Mouse (Mus musculus): ENCODE measurements around the gene Rai14. TPM values are rescaled to one million over a fixed set of nuclear protein-coding genes. Genes with fewer than 3 reads are reported as not detected.

Gene Rai14
- polyA plus RNA-seq, 1 experiment from 2014 or later, result 55.3 TPM

DNA sequence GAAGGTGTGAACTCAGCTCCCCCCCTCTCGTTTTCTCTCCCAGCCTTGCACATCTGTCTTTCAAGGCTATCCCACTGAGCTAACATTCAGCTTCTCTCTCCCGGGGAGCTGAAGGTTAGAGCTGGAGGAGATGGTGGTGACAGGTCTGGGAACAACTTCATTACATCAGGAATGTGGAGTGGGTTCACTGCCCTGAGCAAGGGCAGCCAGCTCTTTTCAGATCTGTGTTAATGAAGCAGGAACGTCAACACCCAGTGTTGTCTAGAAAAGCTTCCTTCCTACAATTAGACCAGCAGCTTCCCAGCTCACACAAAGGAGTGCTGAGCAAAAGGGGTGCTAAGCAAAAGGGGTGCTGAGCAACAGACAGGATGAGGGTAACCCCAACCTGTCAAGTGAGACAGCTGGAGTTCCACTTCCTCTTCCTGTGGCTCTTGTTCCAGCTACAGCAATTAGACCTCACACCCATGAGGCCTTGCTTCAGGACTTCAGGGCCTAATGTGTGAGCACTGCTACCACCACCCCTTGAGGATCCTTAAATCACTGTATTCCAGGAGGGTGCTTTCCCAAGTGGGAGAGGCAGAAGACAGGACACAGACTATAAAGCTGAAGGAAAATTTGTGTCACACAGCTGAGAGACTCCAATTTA, 52.3 kb downstream of the Rai14 start:
- ChIA-PET POLR2A (interaction anchor here (0.6 to 0.7 kb wide), 3 partner anchors 15 to 52 kb away, joined by 3 to 4 read pairs (median 3); partner anchors contain the start of gene Rai14), CTCF (interaction anchor here (0.9 to 1.4 kb wide), 7 partner anchors 9 to 53 kb away, joined by 3 to 5 read pairs (median 3); partner anchors contain the start of gene Rai14)
- no peak for TF ChIP-seq CTCF (IDR thresholded peaks at IDR 0.05)
- peak; percentile 22 for DNase-seq (ENCODE audit: low read depth, low spot score)
- in situ Hi-C loops (cut with MboI; ENCODE audit: low pct_unique_long_range_greater_than_20kb), result no loop called here
- no peaks in the 10 kb centered on the region for H3K27me3 ChIP-seq
- ATAC-seq, result peak; percentile 58

DNA sequence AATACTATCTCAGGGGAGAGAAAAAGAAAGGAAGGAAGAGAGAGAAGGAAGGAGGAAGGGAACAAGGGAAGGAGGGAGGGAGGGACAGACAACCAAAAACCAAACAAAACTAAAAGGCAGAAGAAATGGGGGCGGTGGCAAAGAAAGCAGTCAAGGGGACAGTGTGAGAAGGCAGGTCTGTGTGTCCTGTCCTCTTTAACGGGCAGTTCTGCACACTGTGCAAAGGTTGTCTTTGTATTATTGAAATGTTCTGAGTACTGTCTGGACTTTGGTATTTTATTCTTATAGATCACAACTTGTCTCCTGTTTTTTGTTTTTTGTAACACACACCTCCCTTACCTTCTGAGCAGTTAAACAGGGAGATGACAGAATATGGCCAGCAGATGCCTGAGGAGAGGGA, 55.6 kb downstream of the Rai14 start:
- no peaks in the 10 kb centered on the region for H3K27me3 ChIP-seq
- ATAC-seq (no peak), DNase-seq (ENCODE audit: low read depth, low spot score) (no peak)
- CTCF ChIA-PET, result interaction anchor here (0.8 to 1.5 kb wide), 2 partner anchors 9 to 17 kb away, joined by 4 to 5 read pairs; no protein-coding TSS in a partner anchor
- POLR2A ChIA-PET, result no interaction called here
- no peak for TF ChIP-seq CTCF (IDR thresholded peaks at IDR 0.05)
- in situ Hi-C loops (cut with MboI; ENCODE audit: low pct_unique_long_range_greater_than_20kb), result no loop called here

DNA sequence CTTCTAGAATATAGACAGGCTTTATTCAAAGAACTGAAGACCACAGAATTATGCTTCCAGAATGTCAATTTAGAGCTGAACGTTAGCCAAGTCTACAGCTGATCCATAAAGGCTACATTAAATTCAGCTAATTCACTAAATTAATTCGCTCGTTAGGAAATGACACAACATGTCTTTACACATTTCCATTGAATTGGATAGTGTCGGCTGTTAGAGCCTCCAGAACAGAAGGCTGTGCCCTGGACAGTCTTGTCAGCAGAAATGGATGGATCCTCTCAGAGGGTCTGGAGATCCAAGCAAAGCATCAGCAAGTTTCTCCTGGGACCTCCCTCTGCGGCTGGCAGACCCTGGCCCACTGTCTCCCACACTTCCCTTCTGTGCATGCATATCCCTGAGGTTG, 58.3 kb downstream of the Rai14 start:
- no peak for DNase-seq (ENCODE audit: low read depth, low spot score)
- no peak for ATAC-seq
- POLR2A ChIA-PET, result no interaction called here
- in situ Hi-C loops (cut with MboI; ENCODE audit: low pct_unique_long_range_greater_than_20kb), result no loop called here
- H3K27me3 ChIP-seq, result no peaks in the 10 kb centered on the region
- CTCF ChIA-PET, result no interaction called here
- TF ChIP-seq CTCF (IDR thresholded peaks at IDR 0.05), result no peak

- DNase-seq (ENCODE audit: low read depth, low spot score) (no peak), ATAC-seq (no peak)
- H3K27me3 ChIP-seq, result no peaks in the 10 kb centered on the region
- POLR2A ChIA-PET, result no interaction called here
- no peak for TF ChIP-seq CTCF (IDR thresholded peaks at IDR 0.05)
- in situ Hi-C loops (cut with MboI; ENCODE audit: low pct_unique_long_range_greater_than_20kb), result no loop called here
- CTCF ChIA-PET, result no interaction called here
These were observed 59.1 kb downstream of the Rai14 start for GRCm38 (mm10) chr15:10655151-10655905.

- DNase-seq (ENCODE audit: low read depth, low spot score) (no peak), ATAC-seq (no peak)
- in situ Hi-C loops (cut with MboI; ENCODE audit: low pct_unique_long_range_greater_than_20kb), result no loop called here
- no peaks in the 10 kb centered on the region for H3K27me3 ChIP-seq
- ChIA-PET CTCF (no interaction called here), POLR2A (no interaction called here)
- no peak for TF ChIP-seq CTCF (IDR thresholded peaks at IDR 0.05)
These were observed 59.7 kb downstream of the Rai14 start for GRCm38 (mm10) chr15:10654696-10655095.

GRCm38 (mm10) chr15:10652931-10653475, 61.4 kb downstream of the Rai14 start:
- in situ Hi-C loops (cut with MboI; ENCODE audit: low pct_unique_long_range_greater_than_20kb), result no loop called here
- CTCF ChIA-PET, result no interaction called here
- no peak for DNase-seq (ENCODE audit: low read depth, low spot score)
- no peak for ATAC-seq
- H3K27me3 ChIP-seq, result no peaks in the 10 kb centered on the region
- TF ChIP-seq CTCF (IDR thresholded peaks at IDR 0.05), result no peak
- POLR2A ChIA-PET, result no interaction called here

GRCm38 (mm10) chr15:10648372-10649109, 65.9 kb downstream of the Rai14 start:
- no peak for TF ChIP-seq CTCF (IDR thresholded peaks at IDR 0.05)
- peak; percentile 99 for ATAC-seq
- DNase-seq (ENCODE audit: low read depth, low spot score), result no peak
- in situ Hi-C loops (cut with MboI; ENCODE audit: low pct_unique_long_range_greater_than_20kb), result no loop called here
- H3K27me3 ChIP-seq, result no peaks in the 10 kb centered on the region
- ChIA-PET CTCF (interaction anchor here (0.9 to 1.3 kb wide), 5 partner anchors 11 to 24 kb away, joined by 3 to 4 read pairs (median 4); no protein-coding TSS in a partner anchor), POLR2A (interaction anchor here (0.5 to 1.1 kb wide), 3 partner anchors 52 to 54 kb away, joined by 3 to 4 read pairs (median 4); no protein-coding TSS in a partner anchor)

- H3K27me3 ChIP-seq, result no peaks in the 10 kb centered on the region
- ChIA-PET CTCF (interaction anchor here (1.0 to 2.0 kb wide), 5 partner anchors 13 to 242 kb away, joined by 3 to 6 read pairs (median 3); no protein-coding TSS in a partner anchor), POLR2A (no interaction called here)
- no peak for TF ChIP-seq CTCF (IDR thresholded peaks at IDR 0.05)
- DNase-seq (ENCODE audit: low read depth, low spot score) (no peak), ATAC-seq (no peak)
- in situ Hi-C loops (cut with MboI; ENCODE audit: low pct_unique_long_range_greater_than_20kb), result no loop called here
These were observed 68.1 kb downstream of the Rai14 start for GRCm38 (mm10) chr15:10646297-10646696.

- DNase-seq (ENCODE audit: low read depth, low spot score) (no peak), ATAC-seq (no peak)
- no peak for TF ChIP-seq CTCF (IDR thresholded peaks at IDR 0.05)
- ChIA-PET POLR2A (interaction anchor here (0.6 to 1.1 kb wide), 3 partner anchors 12 to 96 kb away, joined by 5 read pairs; partner anchors contain the start of gene Rai14), CTCF (no interaction called here)
- H3K27me3 ChIP-seq, result no peaks in the 10 kb centered on the region
- in situ Hi-C loops (cut with MboI; ENCODE audit: low pct_unique_long_range_greater_than_20kb), result no loop called here
These were observed 69.3 kb downstream of the Rai14 start for GRCm38 (mm10) chr15:10645101-10645500.

DNA sequence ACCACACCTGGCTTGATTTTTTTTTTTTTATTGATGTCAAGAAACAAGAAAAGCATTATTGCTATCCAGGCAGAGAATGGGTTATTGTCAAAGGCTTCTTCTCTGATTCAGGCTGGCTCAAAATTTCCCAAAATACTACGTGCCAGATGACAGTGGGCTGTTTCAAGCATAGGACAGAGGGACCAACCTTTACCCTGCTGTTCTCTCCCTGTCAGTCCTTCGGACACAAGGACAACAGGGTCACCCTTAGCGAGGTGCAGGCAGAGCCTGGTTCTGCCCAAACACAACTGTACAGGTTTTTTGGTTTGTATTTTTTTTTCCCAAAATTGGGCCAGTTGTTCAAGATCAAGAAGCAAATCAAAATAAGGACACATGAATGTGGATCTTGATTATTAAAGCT, 70.6 kb downstream of the Rai14 start:
- in situ Hi-C loops (cut with MboI; ENCODE audit: low pct_unique_long_range_greater_than_20kb), result no loop called here
- no peak for ATAC-seq
- ChIA-PET CTCF (no interaction called here), POLR2A (no interaction called here)
- no peak for TF ChIP-seq CTCF (IDR thresholded peaks at IDR 0.05)
- no peaks in the 10 kb centered on the region for H3K27me3 ChIP-seq
- DNase-seq (ENCODE audit: low read depth, low spot score), result no peak

All from Patski (cell line).